9 mouse cellular contexts compared by ENCODE assay signal in the genomic region with DNA sequence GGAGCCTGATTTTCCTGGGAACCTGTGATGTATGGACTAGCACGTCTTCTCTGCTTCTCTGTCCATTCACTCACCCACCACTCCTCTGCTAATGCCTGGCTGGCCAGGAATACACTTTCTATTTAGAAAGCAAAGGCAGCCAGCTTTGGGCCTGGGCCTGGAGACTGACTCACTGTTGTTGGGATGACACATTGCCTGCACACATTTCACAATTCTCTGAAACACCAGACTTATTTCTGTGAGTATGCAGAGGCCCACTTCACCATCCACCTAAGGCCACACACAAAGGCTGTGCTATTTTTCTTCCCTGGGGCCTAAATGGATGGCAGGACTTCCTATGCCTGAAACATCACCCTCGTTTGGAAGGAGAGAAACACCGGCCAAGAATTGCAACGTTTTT.
DNase-seq lines count a peak whose midpoint lies in the region; ATAC-seq lines count a peak whose summit lies in the region.
"Had no signal": no experiment of that assay in that cellular context is flagged by ENCODE, and none has a peak within 500 bp of the region (broad histone marks: within the 10 kb centered on the region; RNA-seq: fewer than 3 reads in every experiment).

No protein-coding gene starts in this region.

- no peaks in the 10 kb centered on the region for H3K36me3 ChIP-seq in hindbrain, embryonic 13.5 days
- no peaks in the 10 kb centered on the region for H3K36me3 ChIP-seq in hindbrain, embryonic 12.5 days
- H3K36me3 ChIP-seq in kidney, embryonic 14.5 days (ENCODE audit: control insufficient read depth, insufficient read depth, low read length) = no peaks in the 10 kb centered on the region
- H3K36me3 ChIP-seq: liver, embryonic 15.5 days had no signal

- no peak overlapping the region for H3K9ac ChIP-seq in hindbrain, embryonic 13.5 days
- no peak overlapping the region for H3K9ac ChIP-seq in hindbrain, embryonic 12.5 days
- no peak overlapping the region for H3K9ac ChIP-seq in kidney, embryonic 14.5 days (ENCODE audit: low read depth, low read length)
- H3K9ac ChIP-seq: liver, embryonic 15.5 days had no signal

- H3K4me1 ChIP-seq in hindbrain, embryonic 13.5 days (replicated peaks) = no peaks in the 10 kb centered on the region
- no peaks in the 10 kb centered on the region for H3K4me1 ChIP-seq in hindbrain, embryonic 12.5 days
- H3K4me1 ChIP-seq in kidney, embryonic 14.5 days (ENCODE audit: control insufficient read depth, insufficient read depth, low read length) = no peaks in the 10 kb centered on the region
- H3K4me1 ChIP-seq: liver, embryonic 15.5 days had no signal

- H3K9me3 ChIP-seq in hindbrain, embryonic 13.5 days = no peaks in the 10 kb centered on the region
- no peaks in the 10 kb centered on the region for H3K9me3 ChIP-seq in hindbrain, embryonic 12.5 days (replicated peaks)
- no peaks in the 10 kb centered on the region for H3K9me3 ChIP-seq in kidney, embryonic 14.5 days (ENCODE audit: control insufficient read depth, low read length)
- H3K9me3 ChIP-seq: liver, embryonic 15.5 days had no signal

- ATAC-seq in hindbrain, embryonic 13.5 days (ENCODE audit: low FRiP score) = peak; percentile 49; the same call in 1 of the 2 replicates
- no peak for ATAC-seq in hindbrain, embryonic 12.5 days (ENCODE audit: low FRiP score)
- no peak for ATAC-seq in kidney, embryonic 14.5 days (ENCODE audit: low FRiP score, low TSS enrichment)

- H3K27me3 ChIP-seq in hindbrain, embryonic 13.5 days = no peaks in the 10 kb centered on the region
- no peaks in the 10 kb centered on the region for H3K27me3 ChIP-seq in hindbrain, embryonic 12.5 days
- H3K27me3 ChIP-seq in kidney, embryonic 14.5 days (ENCODE audit: control insufficient read depth, insufficient read depth, low read length) = no peaks in the 10 kb centered on the region
- H3K27me3 ChIP-seq: liver, embryonic 15.5 days had no signal

- no peak overlapping the region for H3K27ac ChIP-seq in hindbrain, embryonic 13.5 days
- H3K27ac ChIP-seq in hindbrain, embryonic 12.5 days = no peak overlapping the region
- H3K27ac ChIP-seq in kidney, embryonic 14.5 days (ENCODE audit: low read depth, low read length) = no peak overlapping the region
- H3K27ac ChIP-seq: liver, embryonic 15.5 days had no signal

- no peak overlapping the region for H3K4me3 ChIP-seq in hindbrain, embryonic 13.5 days
- H3K4me3 ChIP-seq in hindbrain, embryonic 12.5 days = no peak overlapping the region
- no peak overlapping the region for H3K4me3 ChIP-seq in kidney, embryonic 14.5 days (ENCODE audit: low read length)
- H3K4me3 ChIP-seq: liver, embryonic 15.5 days had no signal

- WGBS in hindbrain, embryonic 13.5 days = 56% methylated on average over 4 of the region's 4 CpGs
- 70% methylated on average over 4 of the region's 4 CpGs for WGBS in hindbrain, embryonic 12.5 days
- WGBS in kidney, embryonic 14.5 days = 69% methylated on average over 4 of the region's 4 CpGs

- DNase-seq in adrenal gland, postnatal 14 days = peak; percentile 76
- DNase-seq in heart, adult 9 months (ENCODE audit: low spot score in 2 of 2) = peak; percentile 69 to 77
- DNase-seq in lung, postnatal 14 days = peak; percentile 54
- no peak for DNase-seq in thymus, postnatal 10 days (ENCODE audit: low spot score in 2 of 2)
- no peak for DNase-seq in urinary bladder, postnatal 10 days (ENCODE audit: low spot score)

- H3K4me2 ChIP-seq in hindbrain, embryonic 13.5 days = no peak overlapping the region
- H3K4me2 ChIP-seq in hindbrain, embryonic 12.5 days (replicated peaks) = no peak overlapping the region
- no peak overlapping the region for H3K4me2 ChIP-seq in kidney, embryonic 14.5 days (replicated peaks; ENCODE audit: low read depth, low read length)
- H3K4me2 ChIP-seq: liver, embryonic 15.5 days had no signal

Comparison
In these comparisons a context has a peak if more than half of its experiments do, and no peak if none do; other contexts are left out.
1. DNase-seq: peak in adrenal gland, postnatal 14 days (single experiment), heart, adult 9 months (2 of 2) and lung, postnatal 14 days (single experiment); none in thymus, postnatal 10 days (0 of 2) and urinary bladder, postnatal 10 days (single experiment).